Mouse (Mus musculus) v-Abl transformed pro-B cells (cell line): ENCODE results near the gene Zfp207.
"Not testable (repeated sequence)": the region's sequence is repeated elsewhere in the genome, so short reads cannot be mapped to it uniquely, and the experiment has no call there.

Experiments
- in situ Hi-C, 2 experiments: fragments of 400-800 bp; cut with MboI; formaldehyde crosslinking; loops; one replicate each; pipeline ENCODE4 v1.15.1; 2025; ENCODE audit not compliant: unreplicated experiment in 2 of 2

Zfp207 gene

GRCm38 (mm10) chr11:80396617-80397016 lies 13.5 kb downstream of the Zfp207 start:
- in situ Hi-C loops: no loop called here

DNA sequence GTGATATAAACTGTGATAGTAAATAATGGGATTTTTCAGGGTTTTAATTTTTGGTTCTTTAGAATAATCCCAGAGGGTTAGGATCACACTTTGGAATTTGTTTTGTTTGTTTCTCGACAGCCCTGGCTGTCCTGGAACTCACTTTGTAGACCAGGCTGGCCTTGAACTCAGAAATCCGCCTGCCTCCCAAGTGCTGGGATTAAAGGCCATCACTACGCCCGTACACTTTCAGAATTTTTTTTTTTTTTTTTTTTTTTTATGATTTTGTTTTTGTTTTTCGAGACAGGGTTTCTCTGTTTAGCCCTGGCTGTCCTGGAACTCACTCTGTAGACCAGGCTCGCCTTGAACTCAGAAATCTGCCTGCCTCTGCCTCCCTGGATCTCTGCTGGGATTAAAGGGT lies 24.8 kb downstream of the Zfp207 start:
- in situ Hi-C loops: not testable (repeated sequence)

DNA sequence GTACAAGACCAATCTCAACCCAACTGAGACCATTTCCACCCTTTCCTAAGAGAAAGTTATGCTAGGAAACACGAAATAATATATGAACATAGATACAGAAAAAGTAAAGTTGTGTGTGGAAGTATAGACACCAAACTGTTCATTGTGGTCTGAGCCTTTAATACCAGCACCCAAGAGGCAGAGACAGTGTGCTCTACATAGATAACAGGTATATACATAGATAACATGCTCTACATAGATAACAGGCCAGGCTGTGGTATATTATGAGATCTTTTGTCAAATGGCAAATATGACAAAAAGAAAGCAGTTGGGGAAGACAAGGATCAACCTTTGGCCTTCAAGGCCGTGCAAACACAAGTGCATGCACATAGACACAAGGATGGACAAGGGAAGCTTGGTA lies 27.3 kb downstream of the Zfp207 start:
- in situ Hi-C loops: no loop called here

DNA sequence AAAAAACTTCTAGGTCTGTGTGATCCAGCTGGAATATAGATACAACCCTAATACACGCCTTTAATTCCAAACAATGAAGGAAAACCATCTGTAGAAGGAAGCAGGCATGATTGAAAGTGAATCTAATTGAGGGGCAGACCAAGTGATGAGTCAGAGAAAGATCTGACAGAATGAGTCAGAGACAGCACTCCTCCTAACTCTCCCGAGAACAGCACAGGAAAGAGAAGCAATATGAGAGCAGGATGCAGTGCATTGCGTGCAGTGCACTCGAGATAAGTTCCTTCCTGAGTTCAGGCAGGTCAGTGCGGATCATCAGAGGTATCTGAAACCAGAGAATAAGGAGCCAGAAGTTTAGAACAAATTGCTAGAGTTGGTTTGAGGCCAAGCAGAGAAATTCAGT lies 34.0 kb downstream of the Zfp207 start:
- in situ Hi-C loops: no loop called here

DNA sequence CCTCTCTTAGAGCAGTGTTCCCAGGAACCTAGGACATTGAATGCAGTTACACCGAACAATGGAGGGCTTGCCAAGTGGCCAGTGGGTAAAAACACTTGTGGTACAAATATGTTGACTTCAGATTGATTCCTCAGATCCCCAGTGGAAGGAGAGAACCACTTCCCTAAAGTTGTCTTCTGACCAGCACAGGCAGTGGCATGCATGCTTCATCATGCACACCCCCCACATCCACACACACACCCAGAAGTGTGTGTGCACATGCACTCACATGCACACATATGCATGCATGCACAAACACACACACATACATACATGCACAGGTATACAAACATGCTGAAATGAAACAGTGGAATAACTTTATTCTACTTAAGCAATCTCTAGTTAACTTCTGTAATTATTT lies 36.7 kb downstream of the Zfp207 start:
- in situ Hi-C loops: loop anchor here in 1 of 2 experiments (10.0 kb wide), 1 partner anchor 145 kb away; no protein-coding TSS in a partner anchor

- in situ Hi-C loops: loop anchor here in 1 of 2 experiments (10.0 kb wide), 1 partner anchor 144 kb away; no protein-coding TSS in a partner anchor
Observed at GRCm38 (mm10) chr11:80420202-80420984, 37.3 kb downstream of the Zfp207 start.

GRCm38 (mm10) chr11:80421421-80422047 lies 38.5 kb downstream of the Zfp207 start:
- in situ Hi-C loops: loop anchor here in 1 of 2 experiments (10.0 kb wide), 1 partner anchor 143 kb away; no protein-coding TSS in a partner anchor

DNA sequence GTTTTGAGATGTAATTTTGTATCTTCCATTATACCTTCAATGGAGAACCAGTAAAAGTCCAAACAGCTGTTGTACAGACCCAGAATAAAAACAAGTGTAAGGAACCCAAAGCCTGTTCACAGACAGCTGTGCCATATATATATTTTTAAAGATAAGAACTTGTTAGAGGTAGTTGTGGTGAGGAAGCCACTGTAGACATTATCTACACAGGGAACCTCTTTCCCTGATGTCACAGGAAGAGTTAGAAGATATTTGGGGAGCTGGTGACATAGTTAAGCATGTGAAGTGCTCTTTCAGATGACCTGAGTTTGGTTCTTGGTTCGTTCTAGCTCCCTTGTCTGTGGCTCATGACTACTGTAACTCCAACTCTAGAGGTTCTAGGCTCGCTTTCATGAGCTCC lies 41.6 kb downstream of the Zfp207 start:
- in situ Hi-C loops: loop anchor here (5.0 to 25.0 kb wide), 5 partner anchors 140 to 1763 kb away; no protein-coding TSS in a partner anchor

- in situ Hi-C loops: loop anchor here (5.0 to 25.0 kb wide), 5 partner anchors 139 to 1762 kb away; no protein-coding TSS in a partner anchor
Observed at GRCm38 (mm10) chr11:80425247-80425778, 42.2 kb downstream of the Zfp207 start.

GRCm38 (mm10) chr11:80426029-80426813 lies 43.1 kb downstream of the Zfp207 start:
- in situ Hi-C loops: loop anchor here (5.0 to 25.0 kb wide), 5 partner anchors 139 to 1761 kb away; no protein-coding TSS in a partner anchor

DNA sequence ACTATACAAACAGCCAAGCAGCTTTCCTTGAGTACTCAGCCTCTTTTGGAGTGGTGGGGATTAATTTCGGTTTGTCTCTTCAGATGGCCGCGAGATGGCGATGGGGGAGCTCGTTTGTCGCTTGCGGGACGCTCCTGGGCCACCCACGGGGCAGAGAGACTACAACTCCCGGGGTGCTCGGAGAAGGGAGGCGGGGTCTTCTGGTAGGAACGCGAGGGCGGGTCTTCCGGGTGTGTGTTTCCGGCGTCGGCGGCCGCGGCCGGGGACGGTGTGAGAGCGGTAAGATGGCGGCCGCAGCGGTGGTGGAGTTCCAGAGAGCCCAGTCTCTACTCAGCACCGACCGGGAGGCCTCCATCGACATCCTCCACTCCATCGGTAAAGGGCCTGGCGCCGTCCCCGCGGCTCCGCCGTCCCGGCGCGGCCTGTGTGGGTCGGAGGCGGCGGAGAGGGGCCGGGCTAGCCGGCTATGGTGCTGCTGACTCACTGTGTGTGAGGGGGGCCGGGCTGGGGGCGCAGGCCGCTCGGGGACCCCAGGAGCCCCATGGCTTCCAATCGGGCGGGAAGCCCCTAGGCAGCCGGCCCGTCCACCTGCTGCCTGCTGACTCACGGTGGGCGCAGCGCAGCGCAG lies 45.4 kb downstream of the Zfp207 start, which contains the start of gene Psmd11:
Psmd11 (plus strand) TSS at position 235 of the 628 bp plus-strand sequence.
- in situ Hi-C loops: loop anchor here (5.0 to 25.0 kb wide), 5 partner anchors 136 to 1759 kb away; no protein-coding TSS in a partner anchor

DNA sequence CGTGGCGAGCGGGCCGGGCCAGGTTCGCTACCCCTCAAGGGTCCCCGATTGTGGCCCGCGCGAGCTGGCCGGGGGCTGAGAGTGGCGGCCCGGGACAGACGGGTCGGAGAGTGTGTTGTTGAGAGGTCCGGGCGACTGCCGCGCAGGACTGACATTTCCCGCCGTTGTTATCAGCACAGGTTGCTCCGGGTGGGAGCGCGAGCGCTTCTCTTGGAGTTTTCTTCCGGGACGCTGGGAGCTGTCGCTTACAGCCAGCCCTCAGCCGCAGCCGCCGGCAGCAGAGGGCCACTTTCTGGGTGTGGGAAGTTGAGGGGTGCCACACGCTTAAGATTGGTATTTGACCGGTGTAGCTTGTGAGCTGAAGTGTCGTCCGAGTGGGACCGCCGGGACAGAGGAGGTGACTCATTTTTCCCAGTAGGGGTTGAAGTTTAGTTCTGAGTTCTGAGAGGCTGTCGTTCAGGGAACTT lies 46.0 kb downstream of the Zfp207 start:
- in situ Hi-C loops: loop anchor here (5.0 to 25.0 kb wide), 5 partner anchors 136 to 1758 kb away; no protein-coding TSS in a partner anchor

GRCm38 (mm10) chr11:80429500-80430166 lies 46.6 kb downstream of the Zfp207 start:
- in situ Hi-C loops: loop anchor here (5.0 to 25.0 kb wide), 7 partner anchors 135 to 1758 kb away; partner anchors contain the start of gene Tmem98 (in 1 of the 2)

DNA sequence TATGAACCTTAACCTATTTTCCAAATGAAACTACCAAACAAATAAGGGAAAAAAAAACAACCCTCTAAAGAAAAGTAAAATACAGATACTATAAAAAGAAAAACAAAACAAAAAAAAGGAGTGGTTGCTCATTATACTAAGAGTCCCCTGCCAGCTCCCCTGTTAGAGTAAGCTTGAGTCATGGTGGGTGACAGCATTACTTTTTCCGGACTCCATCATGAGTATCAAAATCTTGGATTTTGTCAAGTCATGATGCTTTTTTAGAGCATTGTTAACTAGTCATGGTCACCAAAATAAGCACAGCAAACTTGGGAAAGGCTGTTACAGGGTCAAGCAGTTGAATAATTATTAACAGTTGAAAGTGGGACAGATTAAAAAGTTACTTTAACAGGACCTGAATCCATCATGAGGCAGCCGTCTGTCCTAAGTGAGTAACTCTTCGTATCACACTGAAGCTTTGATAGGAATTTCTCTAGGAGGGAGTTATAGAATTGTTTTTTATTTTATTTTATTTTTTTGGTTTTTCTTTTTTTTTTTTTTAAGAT lies 47.4 kb downstream of the Zfp207 start:
- in situ Hi-C loops: loop anchor here (10.0 to 25.0 kb wide), 4 partner anchors 384 to 1757 kb away; partner anchors contain the start of gene Tmem98 (in 1 of the 2)

GRCm38 (mm10) chr11:80446916-80447315 lies 63.8 kb downstream of the Zfp207 start:
- in situ Hi-C loops: loop anchor here (25.0 kb wide), 2 partner anchors 1165 to 1740 kb away; no protein-coding TSS in a partner anchor

GRCm38 (mm10) chr11:80449859-80450258 lies 66.8 kb downstream of the Zfp207 start:
- in situ Hi-C loops: loop anchor here (25.0 kb wide), 2 partner anchors 1162 to 1737 kb away; no protein-coding TSS in a partner anchor

DNA sequence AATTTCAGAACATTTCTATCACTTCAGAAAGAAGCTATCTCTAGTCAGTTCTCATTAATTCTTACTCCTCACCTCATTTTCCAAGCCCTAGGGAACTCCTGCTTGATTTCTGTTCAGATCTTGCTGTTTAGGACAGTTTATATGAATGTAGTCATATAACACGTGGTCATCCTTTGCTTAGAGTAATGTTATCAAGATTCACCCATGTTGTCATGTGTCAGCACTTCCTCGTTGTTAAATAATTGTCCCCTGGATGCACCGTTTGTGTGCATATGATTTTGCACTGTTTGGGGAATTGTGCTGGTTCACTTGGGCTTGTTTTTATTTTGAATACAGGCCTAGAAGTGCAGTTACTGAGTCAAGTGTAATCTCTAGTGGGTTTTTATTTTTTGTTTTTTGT lies 69.2 kb downstream of the Zfp207 start:
- in situ Hi-C loops: no loop called here

- in situ Hi-C loops: no loop called here
Observed at GRCm38 (mm10) chr11:80453198-80453597, 70.1 kb downstream of the Zfp207 start.
